Mouse (Mus musculus): ENCODE data around the gene Npcd. TPM values are rescaled to one million over a fixed set of nuclear protein-coding genes. Genes with fewer than 3 reads are reported as not detected.

The Npcd gene
- polyA plus RNA-seq, 1 experiment from 2014 or later = 0.46 TPM

GRCm38 (mm10) chr15:79770629-79771240 lies 63.3 kb downstream of the Npcd start:
- no peaks in the 10 kb centered on the region for H3K27me3 ChIP-seq
- H3K27ac ChIP-seq (replicated peaks) = no peak overlapping the region
- H3K9ac ChIP-seq (replicated peaks) = no peak overlapping the region
- 48% methylated on average over 21 of the region's 21 CpGs for WGBS
- no peak overlapping the region for H3K4me3 ChIP-seq
- no peaks in the 10 kb centered on the region for H3K36me3 ChIP-seq
- H3K4me2 ChIP-seq (replicated peaks) = 0 out of 2 replicates have a peak overlapping the region, but pooled peaks have one; percentile 4
- no peak for ATAC-seq (replicated peaks)
- H3K9me3 ChIP-seq = no peaks in the 10 kb centered on the region
- peaks cover 79% of the 10 kb centered on the region for H3K4me1 ChIP-seq

- Histone ChIP-seq H3K4me2 (replicated peaks) (no peak overlapping the region), H3K4me3 (no peak overlapping the region), H3K36me3 (peaks cover 4% of the 10 kb centered on the region; the same call in 1 of the 2 replicates), H3K9me3 (no peaks in the 10 kb centered on the region), H3K27me3 (no peaks in the 10 kb centered on the region), H3K4me1 (peaks cover 86% of the 10 kb centered on the region), H3K9ac (replicated peaks) (no peak overlapping the region), H3K27ac (replicated peaks) (no peak overlapping the region)
- 55% methylated on average over 6 of the region's 6 CpGs for WGBS
- ATAC-seq (replicated peaks) = no peak
These were observed 65.7 kb downstream of the Npcd start for GRCm38 (mm10) chr15:79768302-79768701.

- Histone ChIP-seq H3K9me3 (no peaks in the 10 kb centered on the region), H3K4me1 (peaks cover 78% of the 10 kb centered on the region), H3K4me2 (replicated peaks) (no peak overlapping the region), H3K27me3 (no peaks in the 10 kb centered on the region), H3K27ac (replicated peaks) (peak overlapping the region; percentile 73), H3K36me3 (peaks cover 8% of the 10 kb centered on the region), H3K4me3 (no peak overlapping the region), H3K9ac (replicated peaks) (no peak overlapping the region)
- 79% methylated on average over 16 of the region's 16 CpGs for WGBS
- no peak for ATAC-seq (replicated peaks)
These were observed 66.6 kb downstream of the Npcd start for GRCm38 (mm10) chr15:79767327-79767961.

- 64% methylated on average over 10 of the region's 10 CpGs for WGBS
- Histone ChIP-seq H3K4me1 (peaks cover 78% of the 10 kb centered on the region), H3K4me2 (replicated peaks) (no peak overlapping the region), H3K9ac (replicated peaks) (no peak overlapping the region), H3K4me3 (no peak overlapping the region), H3K36me3 (peaks cover 10% of the 10 kb centered on the region), H3K27me3 (no peaks in the 10 kb centered on the region), H3K27ac (replicated peaks) (peak overlapping the region; percentile 73), H3K9me3 (no peaks in the 10 kb centered on the region)
- ATAC-seq (replicated peaks) = peak; percentile 27; the same call in 1 of the 2 replicates
These were observed 67.4 kb downstream of the Npcd start for GRCm38 (mm10) chr15:79766586-79767071.

- Histone ChIP-seq H3K36me3 (peaks cover 12% of the 10 kb centered on the region), H3K4me3 (no peak overlapping the region), H3K9ac (replicated peaks) (no peak overlapping the region), H3K4me2 (replicated peaks) (no peak overlapping the region), H3K27ac (replicated peaks) (peak overlapping the region; percentile 73), H3K4me1 (peaks cover 75% of the 10 kb centered on the region), H3K9me3 (no peaks in the 10 kb centered on the region), H3K27me3 (no peaks in the 10 kb centered on the region)
- WGBS = 51% methylated on average over 10 of the region's 10 CpGs
- ATAC-seq (replicated peaks) = no peak
These were observed 67.9 kb downstream of the Npcd start for GRCm38 (mm10) chr15:79766168-79766567.

- no peak overlapping the region for H3K9ac ChIP-seq (replicated peaks)
- no peak overlapping the region for H3K4me2 ChIP-seq (replicated peaks)
- peaks cover 12% of the 10 kb centered on the region for H3K36me3 ChIP-seq
- H3K27ac ChIP-seq (replicated peaks) = no peak overlapping the region; the same call in none of the 2 replicates
- WGBS = 67% methylated on average over 2 of the region's 2 CpGs
- ATAC-seq (replicated peaks) = no peak
- H3K9me3 ChIP-seq = no peaks in the 10 kb centered on the region
- no peak overlapping the region for H3K4me3 ChIP-seq
- H3K27me3 ChIP-seq = no peaks in the 10 kb centered on the region
- H3K4me1 ChIP-seq = peaks cover 66% of the 10 kb centered on the region
These were observed 68.7 kb downstream of the Npcd start for GRCm38 (mm10) chr15:79765361-79765760.

GRCm38 (mm10) chr15:79764539-79765267 lies 69.3 kb downstream of the Npcd start:
- no peaks in the 10 kb centered on the region for H3K27me3 ChIP-seq
- no peak overlapping the region for H3K9ac ChIP-seq (replicated peaks)
- peaks cover 12% of the 10 kb centered on the region for H3K36me3 ChIP-seq
- 71% methylated on average over 11 of the region's 11 CpGs for WGBS
- H3K27ac ChIP-seq (replicated peaks) = no peak overlapping the region; the same call in 1 of the 2 replicates
- ATAC-seq (replicated peaks) = no peak
- H3K4me1 ChIP-seq = peaks cover 60% of the 10 kb centered on the region
- no peak overlapping the region for H3K4me3 ChIP-seq
- no peak overlapping the region for H3K4me2 ChIP-seq (replicated peaks)
- no peaks in the 10 kb centered on the region for H3K9me3 ChIP-seq

GRCm38 (mm10) chr15:79763601-79764246 lies 70.3 kb downstream of the Npcd start:
- no peaks in the 10 kb centered on the region for H3K9me3 ChIP-seq
- H3K27me3 ChIP-seq = no peaks in the 10 kb centered on the region
- peaks cover 51% of the 10 kb centered on the region for H3K4me1 ChIP-seq
- no peak overlapping the region for H3K9ac ChIP-seq (replicated peaks)
- no peak overlapping the region for H3K4me2 ChIP-seq (replicated peaks)
- 89% methylated on average over 7 of the region's 7 CpGs for WGBS
- no peak overlapping the region for H3K27ac ChIP-seq (replicated peaks)
- no peak overlapping the region for H3K4me3 ChIP-seq
- ATAC-seq (replicated peaks) = no peak
- H3K36me3 ChIP-seq = peaks cover 12% of the 10 kb centered on the region

GRCm38 (mm10) chr15:79763001-79763400 lies 71.0 kb downstream of the Npcd start:
- Histone ChIP-seq H3K27me3 (no peaks in the 10 kb centered on the region), H3K27ac (replicated peaks) (no peak overlapping the region), H3K4me3 (no peak overlapping the region), H3K9me3 (no peaks in the 10 kb centered on the region), H3K9ac (replicated peaks) (no peak overlapping the region), H3K4me1 (peaks cover 43% of the 10 kb centered on the region), H3K4me2 (replicated peaks) (no peak overlapping the region), H3K36me3 (peaks cover 12% of the 10 kb centered on the region)
- 95% methylated on average over 9 of the region's 9 CpGs for WGBS
- no peak for ATAC-seq (replicated peaks)

GRCm38 (mm10) chr15:79760956-79761355 lies 73.1 kb downstream of the Npcd start:
- ATAC-seq (replicated peaks) = no peak
- Histone ChIP-seq H3K9ac (replicated peaks) (no peak overlapping the region), H3K27me3 (no peaks in the 10 kb centered on the region), H3K4me1 (peaks cover 28% of the 10 kb centered on the region), H3K36me3 (peaks cover 12% of the 10 kb centered on the region), H3K27ac (replicated peaks) (no peak overlapping the region), H3K4me2 (replicated peaks) (no peak overlapping the region), H3K9me3 (no peaks in the 10 kb centered on the region), H3K4me3 (no peak overlapping the region)
- WGBS = 84% methylated on average over 6 of the region's 6 CpGs

- Histone ChIP-seq H3K36me3 (0 out of 2 replicates have a peak, but pooled peaks cover 4% of the 10 kb centered on the region), H3K27me3 (no peaks in the 10 kb centered on the region), H3K27ac (replicated peaks) (no peak overlapping the region), H3K4me2 (replicated peaks) (no peak overlapping the region), H3K9ac (replicated peaks) (no peak overlapping the region), H3K9me3 (no peaks in the 10 kb centered on the region), H3K4me3 (no peak overlapping the region), H3K4me1 (peaks cover 5% of the 10 kb centered on the region; the same call in 1 of the 2 replicates)
- ATAC-seq (replicated peaks) = no peak
- 93% methylated on average over 3 of the region's 3 CpGs for WGBS
These were observed 76.9 kb downstream of the Npcd start for GRCm38 (mm10) chr15:79757118-79757517.

Data from forebrain, embryonic 15.5 days (tissue).